Mouse (Mus musculus): ENCODE measurements around the gene Acad8. TPM values are rescaled to one million over a fixed set of nuclear protein-coding genes. Genes with fewer than 3 reads are reported as not detected.

Acad8 gene
- 20.9 TPM for polyA plus RNA-seq (2012; fragmentation: generic; extraction: Trizol)
- long read RNA-seq, experiment 1, transcript Acad8-201 (11 exons, 2,859 nt) = major isoform, 15 of 27 reads
- long read RNA-seq, experiment 1, partial matches to known transcripts = 2 of 27 reads
- long read RNA-seq, experiment 1, other reads (novel, unspliced or antisense) = 7 of 27 reads
- long read RNA-seq, experiment 2, transcript Acad8-201 (11 exons, 2,859 nt) = major isoform, 147 of 230 reads
- long read RNA-seq, experiment 2, partial matches to known transcripts = 0 of 230 reads
- long read RNA-seq, experiment 2, other reads (novel, unspliced or antisense) = 83 of 230 reads

- Histone ChIP-seq H3K4me3 (ENCODE audit: insufficient read depth, poor library complexity, severe bottlenecking) (peak within 1 kb of the TSS; percentile 65), H3ac (ENCODE audit: control insufficient read depth, insufficient read length, low read depth) (peak within 1 kb of the TSS; percentile 84), H3K27me3 (ENCODE audit: control insufficient read depth, insufficient read depth, insufficient read length) (no peaks in the 10 kb centered on the region), H3K79me3 (ENCODE audit: low read depth) (peaks cover 7% of the 10 kb centered on the region), H3K36me3 (ENCODE audit: control insufficient read depth, insufficient read depth) (peaks cover 18% of the 10 kb centered on the region), H3K79me2 (ENCODE audit: control insufficient read depth, insufficient read depth) (peaks cover 66% of the 10 kb centered on the region)
- no peak for TF ChIP-seq FOSL1 (IDR thresholded peaks at IDR 0.05; ENCODE audit: insufficient read depth, low read length, poor library complexity, severe bottlenecking)
- no peak for TF ChIP-seq CEBPB (IDR thresholded peaks at IDR 0.05; ENCODE audit: low read depth)
- no peak for TF ChIP-seq USF1 (IDR thresholded peaks at IDR 0.05; ENCODE audit: low read depth)
- no peak for TF ChIP-seq MYOD1 (IDR thresholded peaks at IDR 0.05; ENCODE audit: control insufficient read depth, insufficient read length, low read depth)
- no peak for TF ChIP-seq CTCF (IDR thresholded peaks at IDR 0.05; ENCODE audit: control insufficient read depth, insufficient read depth, insufficient read length)
- TF ChIP-seq MYOG (IDR thresholded peaks at IDR 0.05; ENCODE audit: control insufficient read depth, extremely low read depth, insufficient read length) = no peak
Observed at GRCm38 (mm10) chr9:26999461-27000395, at the start of gene Acad8, which contains the start of gene Thyn1. TSS of gene Acad8 (minus strand) at chr9:26999566. TSS of gene Thyn1 (plus strand) at chr9:26999710.

- no peaks in the 10 kb centered on the region for H3K27me3 ChIP-seq (ENCODE audit: control insufficient read depth, insufficient read depth, insufficient read length)
- no peak overlapping the region for H3K4me3 ChIP-seq (ENCODE audit: insufficient read depth, poor library complexity, severe bottlenecking)
- H3K79me2 ChIP-seq (ENCODE audit: control insufficient read depth, insufficient read depth) = no peaks in the 10 kb centered on the region
- peaks cover 42% of the 10 kb centered on the region for H3K36me3 ChIP-seq (ENCODE audit: control insufficient read depth, insufficient read depth)
- TF ChIP-seq MAX (IDR thresholded peaks at IDR 0.05) (no peak), CTCF (IDR thresholded peaks at IDR 0.05; ENCODE audit: control insufficient read depth, insufficient read depth, insufficient read length) (no peak), MYOD1 (IDR thresholded peaks at IDR 0.05; ENCODE audit: control insufficient read depth, insufficient read length, low read depth) (no peak), MYOG (IDR thresholded peaks at IDR 0.05; ENCODE audit: control insufficient read depth, extremely low read depth, insufficient read length) (no peak), FOSL1 (IDR thresholded peaks at IDR 0.05; ENCODE audit: insufficient read depth, low read length, poor library complexity, severe bottlenecking) (no peak), USF1 (IDR thresholded peaks at IDR 0.05; ENCODE audit: low read depth) (no peak)
- no peaks in the 10 kb centered on the region for H3K79me3 ChIP-seq (ENCODE audit: low read depth)
- no peak overlapping the region for H3ac ChIP-seq (ENCODE audit: control insufficient read depth, insufficient read length, low read depth)
Observed at GRCm38 (mm10) chr9:27043892-27044291, 44.5 kb upstream of the Acad8 start.

DNA sequence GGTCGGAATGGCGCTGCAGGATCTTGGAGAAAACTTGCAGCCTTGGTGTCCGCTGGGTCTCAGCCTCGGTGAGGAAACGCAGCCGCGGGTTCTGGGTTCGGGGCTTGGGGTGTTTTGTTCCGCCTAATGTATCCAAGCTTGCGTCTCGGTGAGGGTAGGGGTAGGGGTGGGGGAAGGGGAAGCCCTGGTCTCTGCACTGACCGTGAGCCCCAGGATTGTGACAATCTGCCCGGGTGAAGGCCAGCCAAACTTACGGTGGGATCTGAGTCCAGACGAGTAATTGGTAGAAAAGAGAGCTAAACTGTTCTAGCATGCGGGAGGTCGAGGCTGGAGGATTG, 31.4 kb upstream of the Acad8 start:
- peak overlapping the region; percentile 38 for H3ac ChIP-seq (ENCODE audit: control insufficient read depth, insufficient read length, low read depth)
- H3K79me3 ChIP-seq (ENCODE audit: low read depth) = peaks cover 67% of the 10 kb centered on the region
- TF ChIP-seq CEBPB (IDR thresholded peaks at IDR 0.05; ENCODE audit: low read depth) (no peak), MYOG (IDR thresholded peaks at IDR 0.05; ENCODE audit: control insufficient read depth, extremely low read depth, insufficient read length) (no peak), MAX (IDR thresholded peaks at IDR 0.05) (no peak), CTCF (IDR thresholded peaks at IDR 0.05; ENCODE audit: control insufficient read depth, insufficient read depth, insufficient read length) (no peak), FOSL1 (IDR thresholded peaks at IDR 0.05; ENCODE audit: insufficient read depth, low read length, poor library complexity, severe bottlenecking) (no peak), USF1 (IDR thresholded peaks at IDR 0.05; ENCODE audit: low read depth) (no peak), MYOD1 (IDR thresholded peaks at IDR 0.05; ENCODE audit: control insufficient read depth, insufficient read length, low read depth) (no peak)
- H3K79me2 ChIP-seq (ENCODE audit: control insufficient read depth, insufficient read depth) = peaks cover 88% of the 10 kb centered on the region
- H3K4me3 ChIP-seq (ENCODE audit: insufficient read depth, poor library complexity, severe bottlenecking) = peak overlapping the region; percentile 72
- no peaks in the 10 kb centered on the region for H3K36me3 ChIP-seq (ENCODE audit: control insufficient read depth, insufficient read depth)
- H3K27me3 ChIP-seq (ENCODE audit: control insufficient read depth, insufficient read depth, insufficient read length) = no peaks in the 10 kb centered on the region

DNA sequence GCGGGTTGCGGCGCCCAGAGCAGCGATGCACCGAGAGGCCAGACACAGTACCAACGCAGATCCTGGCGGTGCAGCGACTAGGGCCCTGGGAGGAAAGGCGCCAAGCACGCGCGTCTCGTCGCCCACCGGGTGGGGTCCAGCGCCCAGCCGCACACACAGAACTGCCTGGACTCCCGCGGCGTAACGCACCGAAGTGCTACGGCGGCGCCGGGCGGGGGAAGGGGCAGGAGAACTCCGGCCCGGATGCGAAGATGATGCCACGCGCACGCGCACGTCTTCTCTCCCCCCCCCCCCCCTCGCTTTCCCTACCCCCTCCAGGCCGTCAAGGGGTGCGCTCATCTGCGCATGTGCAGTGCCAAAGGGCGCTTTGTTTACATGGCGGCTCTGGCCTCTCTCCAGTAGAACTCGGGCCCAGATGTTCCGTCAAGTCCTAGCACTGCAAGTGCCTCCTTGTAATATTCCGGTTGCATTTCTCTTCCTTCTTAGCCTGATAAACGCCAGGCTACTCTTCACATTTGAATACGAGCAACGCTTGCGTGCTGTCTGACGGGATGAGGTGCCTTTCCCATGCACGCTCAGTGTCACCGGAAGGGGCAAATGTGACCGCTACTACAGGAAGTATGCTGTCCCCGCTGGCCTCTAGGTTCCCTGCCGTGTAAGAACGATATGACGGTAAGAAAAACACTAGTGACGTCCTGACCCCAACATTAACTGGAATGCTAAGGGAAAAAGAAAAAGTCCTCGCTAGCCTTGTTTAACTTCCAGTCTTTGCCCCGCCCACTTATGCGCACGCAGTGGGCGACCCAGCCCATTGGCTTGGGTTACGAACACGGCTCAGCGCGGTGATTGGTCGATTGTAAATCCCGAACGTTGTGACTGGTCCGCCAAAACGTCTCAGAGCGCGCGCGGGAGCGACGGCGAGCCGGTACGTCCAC, 30.7 kb upstream of the Acad8 start, which contains the start of the genes Vps26b and Ncapd3:
Gene Vps26b (minus strand): TSS at position 238 of the 935 bp plus-strand sequence.
Gene Ncapd3 (plus strand): TSS at position 348 of the 935 bp plus-strand sequence.
- peaks cover 63% of the 10 kb centered on the region for H3K79me3 ChIP-seq (ENCODE audit: low read depth)
- H3ac ChIP-seq (ENCODE audit: control insufficient read depth, insufficient read length, low read depth) = peak within 1 kb of the TSS; percentile 76
- peaks cover 88% of the 10 kb centered on the region for H3K79me2 ChIP-seq (ENCODE audit: control insufficient read depth, insufficient read depth)
- H3K36me3 ChIP-seq (ENCODE audit: control insufficient read depth, insufficient read depth) = no peaks in the 10 kb centered on the region
- H3K4me3 ChIP-seq (ENCODE audit: insufficient read depth, poor library complexity, severe bottlenecking) = peak within 1 kb of the TSS; percentile 72
- no peak for TF ChIP-seq FOSL1 (IDR thresholded peaks at IDR 0.05; ENCODE audit: insufficient read depth, low read length, poor library complexity, severe bottlenecking)
- no peak for TF ChIP-seq CTCF (IDR thresholded peaks at IDR 0.05; ENCODE audit: control insufficient read depth, insufficient read depth, insufficient read length)
- no peak for TF ChIP-seq MYOG (IDR thresholded peaks at IDR 0.05; ENCODE audit: control insufficient read depth, extremely low read depth, insufficient read length)
- no peak for TF ChIP-seq MYOD1 (IDR thresholded peaks at IDR 0.05; ENCODE audit: control insufficient read depth, insufficient read length, low read depth)
- no peak for TF ChIP-seq USF1 (IDR thresholded peaks at IDR 0.05; ENCODE audit: low read depth)
- no peak for TF ChIP-seq CEBPB (IDR thresholded peaks at IDR 0.05; ENCODE audit: low read depth)
- no peak for TF ChIP-seq MAX (IDR thresholded peaks at IDR 0.05)
- H3K27me3 ChIP-seq (ENCODE audit: control insufficient read depth, insufficient read depth, insufficient read length) = no peaks in the 10 kb centered on the region
